Mouse (Mus musculus): ENCODE data around the gene Rbm47. TPM values are rescaled to one million over a fixed set of nuclear protein-coding genes. Genes with fewer than 3 reads are reported as not detected.

Rbm47 gene
- polyA plus RNA-seq, 1 experiment, result 24.9 TPM

DNA sequence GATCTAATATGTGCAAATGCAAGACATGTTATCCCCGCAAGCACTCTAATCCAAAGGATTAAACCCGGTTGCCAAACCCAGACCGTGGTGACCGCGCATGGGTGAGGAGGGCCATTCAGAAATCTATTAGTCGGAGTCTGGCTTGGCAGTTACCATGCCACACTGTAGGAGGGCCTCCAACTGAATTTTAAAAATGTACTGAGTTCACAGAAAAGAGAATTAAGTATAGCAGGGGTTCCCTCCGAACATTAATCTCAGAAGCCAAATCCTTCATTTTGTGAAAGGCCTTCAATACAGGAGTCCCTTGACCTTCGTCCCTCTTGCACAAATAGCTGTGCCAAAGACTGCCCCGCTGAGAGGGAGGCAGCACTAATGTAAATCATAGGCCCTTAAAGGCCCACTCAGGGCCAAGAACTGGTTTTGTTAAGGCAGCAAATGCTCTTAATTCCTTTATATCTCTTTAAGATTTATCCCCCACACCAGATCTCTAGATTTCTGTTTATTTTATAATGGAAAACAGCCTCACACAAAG is 16.4 kb downstream of the Rbm47 start:
- no peak for TF ChIP-seq CTCF (IDR thresholded peaks at IDR 0.05; ENCODE audit: control insufficient read depth, insufficient read depth, insufficient replicate concordance, low read depth, low read length)
- no peak for TF ChIP-seq POLR2A (IDR thresholded peaks at IDR 0.05; ENCODE audit: control insufficient read depth, low read depth, low read length)
- Histone ChIP-seq H3K27me3 (ENCODE audit: control insufficient read depth, insufficient read depth, low read length) (0 out of 2 replicates have a peak, but pooled peaks cover 2% of the 10 kb centered on the region), H3K4me1 (ENCODE audit: control insufficient read depth, insufficient read depth, low read length) (peaks cover under 1% of the 10 kb centered on the region; the same call in 1 of the 2 replicates), H3K4me3 (ENCODE audit: control insufficient read depth, low read depth, low read length) (no peak overlapping the region), H3K27ac (ENCODE audit: control insufficient read depth, insufficient read depth, low read depth, low read length) (no peak overlapping the region), H3K36me3 (ENCODE audit: control insufficient read depth, insufficient read depth, low read length) (no peaks in the 10 kb centered on the region)

DNA sequence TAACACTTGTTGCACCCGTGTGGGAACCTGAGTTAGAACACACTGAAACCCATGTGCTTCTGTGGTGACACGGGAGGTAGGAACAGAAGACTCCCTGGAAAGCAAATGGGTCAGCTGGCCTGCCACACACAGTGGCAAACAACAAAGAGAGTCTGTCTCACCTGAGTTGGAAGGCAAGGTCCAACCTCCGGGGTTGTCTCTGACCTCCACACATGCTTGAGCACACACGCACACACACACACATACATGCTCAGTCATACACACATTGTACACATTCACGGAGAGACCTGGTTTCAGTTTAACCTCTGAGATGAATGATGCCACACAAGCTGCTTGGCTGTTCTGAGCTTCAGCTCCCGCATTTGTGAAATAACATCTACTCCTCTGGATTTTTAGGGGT is 18.3 kb downstream of the Rbm47 start:
- H3K4me1 ChIP-seq (ENCODE audit: control insufficient read depth, insufficient read depth, low read length), result peaks cover 5% of the 10 kb centered on the region; the same call in 1 of the 2 replicates
- peaks cover 2% of the 10 kb centered on the region; the same call in 1 of the 2 replicates for H3K27me3 ChIP-seq (ENCODE audit: control insufficient read depth, insufficient read depth, low read length)
- H3K4me3 ChIP-seq (ENCODE audit: control insufficient read depth, low read depth, low read length), result no peak overlapping the region
- H3K36me3 ChIP-seq (ENCODE audit: control insufficient read depth, insufficient read depth, low read length), result no peaks in the 10 kb centered on the region
- H3K27ac ChIP-seq (ENCODE audit: control insufficient read depth, insufficient read depth, low read depth, low read length), result no peak overlapping the region
- TF ChIP-seq POLR2A (IDR thresholded peaks at IDR 0.05; ENCODE audit: control insufficient read depth, low read depth, low read length), result no peak
- TF ChIP-seq CTCF (IDR thresholded peaks at IDR 0.05; ENCODE audit: control insufficient read depth, insufficient read depth, insufficient replicate concordance, low read depth, low read length), result no peak

DNA sequence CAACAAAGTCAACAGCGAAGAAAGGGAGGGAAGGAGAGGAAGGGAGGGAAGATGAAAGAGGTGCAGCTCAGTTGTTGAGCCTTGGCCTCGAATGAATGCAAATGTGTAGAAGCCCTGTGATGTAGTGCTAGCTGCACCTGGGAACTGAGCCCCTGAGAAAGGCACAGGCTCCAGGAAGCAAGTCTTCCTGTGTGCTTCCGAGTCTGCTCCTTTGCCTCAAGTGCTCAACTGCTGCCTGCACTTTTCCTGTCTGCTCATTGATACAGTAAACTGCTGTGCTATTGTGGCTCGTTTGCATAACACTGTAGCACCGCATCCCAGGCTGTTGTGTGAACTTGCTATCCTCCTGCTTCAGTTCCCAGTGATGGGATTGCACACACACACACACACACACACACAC is 19.4 kb downstream of the Rbm47 start:
- Histone ChIP-seq H3K27ac (ENCODE audit: control insufficient read depth, insufficient read depth, low read depth, low read length) (no peak overlapping the region), H3K27me3 (ENCODE audit: control insufficient read depth, insufficient read depth, low read length) (peaks cover 2% of the 10 kb centered on the region)

DNA sequence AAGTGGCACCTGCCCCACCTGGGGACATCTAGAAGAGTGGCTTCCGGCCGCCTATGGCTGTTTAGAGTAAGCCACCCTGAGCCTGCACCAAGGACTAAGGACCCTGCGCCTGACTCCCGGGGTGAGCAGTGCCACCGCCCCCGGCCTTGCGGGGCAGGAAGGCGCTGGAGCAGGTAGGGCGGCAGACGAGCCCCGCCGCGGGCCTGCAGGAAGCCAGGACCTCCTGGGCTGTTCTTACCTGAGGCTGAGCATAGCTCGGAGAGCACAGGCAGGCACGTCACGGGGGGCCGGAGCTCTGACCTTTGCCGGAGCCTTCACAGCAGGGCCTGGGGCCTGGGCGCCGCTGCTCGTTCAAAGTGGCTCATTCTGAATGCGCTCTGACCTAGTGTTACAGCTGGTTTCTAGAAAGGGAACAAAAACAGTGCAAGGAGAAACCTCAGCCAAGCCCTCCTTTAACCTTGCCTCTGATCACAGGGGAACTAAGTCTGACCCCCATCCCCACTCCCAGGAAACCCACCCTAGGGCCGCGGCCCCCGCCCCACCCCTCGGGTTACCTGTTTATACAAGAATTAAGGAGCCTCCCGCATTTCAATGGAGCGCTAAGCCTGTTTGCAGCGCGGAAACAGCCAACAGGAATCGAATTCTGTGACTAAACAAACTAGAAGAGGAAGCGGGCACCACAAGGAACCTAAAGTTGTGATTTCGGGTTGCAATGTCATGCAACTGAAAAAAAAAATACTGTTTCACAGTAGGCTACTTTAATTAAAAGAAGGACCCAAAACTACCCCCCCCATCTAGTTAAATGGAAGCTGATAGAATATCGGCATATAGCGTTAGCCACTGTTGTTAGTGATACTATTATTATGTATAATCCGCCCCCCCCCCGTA is 21.4 kb downstream of the Rbm47 start:
- H3K4me3 ChIP-seq (ENCODE audit: control insufficient read depth, low read depth, low read length), result peak overlapping the region; percentile 66
- peaks cover 2% of the 10 kb centered on the region for H3K27me3 ChIP-seq (ENCODE audit: control insufficient read depth, insufficient read depth, low read length)
- no peak overlapping the region for H3K27ac ChIP-seq (ENCODE audit: control insufficient read depth, insufficient read depth, low read depth, low read length)
- H3K4me1 ChIP-seq (ENCODE audit: control insufficient read depth, insufficient read depth, low read length), result peaks cover 5% of the 10 kb centered on the region; the same call in 1 of the 2 replicates
- H3K36me3 ChIP-seq (ENCODE audit: control insufficient read depth, insufficient read depth, low read length), result no peaks in the 10 kb centered on the region
- TF ChIP-seq CTCF (IDR thresholded peaks at IDR 0.05; ENCODE audit: control insufficient read depth, insufficient read depth, insufficient replicate concordance, low read depth, low read length) (no peak), POLR2A (IDR thresholded peaks at IDR 0.05; ENCODE audit: control insufficient read depth, low read depth, low read length) (no peak)

More for the DNA sequence above, 19.4 kb downstream of the Rbm47 start:
- Histone ChIP-seq H3K36me3 (ENCODE audit: control insufficient read depth, insufficient read depth, low read length) (no peaks in the 10 kb centered on the region), H3K4me1 (ENCODE audit: control insufficient read depth, insufficient read depth, low read length) (peaks cover 5% of the 10 kb centered on the region; the same call in 1 of the 2 replicates), H3K4me3 (ENCODE audit: control insufficient read depth, low read depth, low read length) (no peak overlapping the region)
- TF ChIP-seq POLR2A (IDR thresholded peaks at IDR 0.05; ENCODE audit: control insufficient read depth, low read depth, low read length) (no peak), CTCF (IDR thresholded peaks at IDR 0.05; ENCODE audit: control insufficient read depth, insufficient read depth, insufficient replicate concordance, low read depth, low read length) (no peak)

DNA sequence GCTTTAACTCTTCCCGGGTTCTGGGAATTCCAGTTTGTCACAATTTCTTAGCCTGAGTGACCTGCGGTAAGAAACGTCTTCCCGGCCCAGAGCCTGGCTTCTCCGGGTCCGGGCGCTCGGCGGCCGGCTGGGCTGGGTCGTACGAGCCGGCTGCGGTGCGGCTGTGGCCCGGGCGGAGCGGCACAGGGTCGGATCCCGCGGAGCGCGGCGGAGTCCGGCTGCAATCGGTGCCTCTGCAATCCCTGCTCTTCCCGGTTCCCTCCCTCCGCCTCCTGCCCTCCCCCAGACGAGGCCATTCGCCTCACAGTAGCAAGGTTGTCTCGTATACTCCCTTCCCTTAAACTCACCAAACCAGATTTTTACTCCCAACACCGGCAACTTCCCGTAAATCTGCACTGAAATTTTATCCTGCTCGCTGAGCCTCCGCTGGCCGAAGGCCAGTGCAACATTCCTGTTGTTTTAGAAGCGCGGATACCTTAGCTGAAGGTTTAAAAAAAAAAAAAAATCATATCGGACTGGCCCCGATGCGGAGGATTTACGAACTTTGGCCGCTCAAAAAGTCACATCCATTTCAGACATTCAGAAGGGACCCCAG is 22.1 kb downstream of the Rbm47 start:
- Histone ChIP-seq H3K4me3 (ENCODE audit: control insufficient read depth, low read depth, low read length) (peak overlapping the region; percentile 66), H3K36me3 (ENCODE audit: control insufficient read depth, insufficient read depth, low read length) (no peaks in the 10 kb centered on the region), H3K27me3 (ENCODE audit: control insufficient read depth, insufficient read depth, low read length) (peaks cover 2% of the 10 kb centered on the region), H3K27ac (ENCODE audit: control insufficient read depth, insufficient read depth, low read depth, low read length) (no peak overlapping the region), H3K4me1 (ENCODE audit: control insufficient read depth, insufficient read depth, low read length) (peaks cover 5% of the 10 kb centered on the region; the same call in 1 of the 2 replicates)
- TF ChIP-seq POLR2A (IDR thresholded peaks at IDR 0.05; ENCODE audit: control insufficient read depth, low read depth, low read length) (no peak), CTCF (IDR thresholded peaks at IDR 0.05; ENCODE audit: control insufficient read depth, insufficient read depth, insufficient replicate concordance, low read depth, low read length) (no peak)

DNA sequence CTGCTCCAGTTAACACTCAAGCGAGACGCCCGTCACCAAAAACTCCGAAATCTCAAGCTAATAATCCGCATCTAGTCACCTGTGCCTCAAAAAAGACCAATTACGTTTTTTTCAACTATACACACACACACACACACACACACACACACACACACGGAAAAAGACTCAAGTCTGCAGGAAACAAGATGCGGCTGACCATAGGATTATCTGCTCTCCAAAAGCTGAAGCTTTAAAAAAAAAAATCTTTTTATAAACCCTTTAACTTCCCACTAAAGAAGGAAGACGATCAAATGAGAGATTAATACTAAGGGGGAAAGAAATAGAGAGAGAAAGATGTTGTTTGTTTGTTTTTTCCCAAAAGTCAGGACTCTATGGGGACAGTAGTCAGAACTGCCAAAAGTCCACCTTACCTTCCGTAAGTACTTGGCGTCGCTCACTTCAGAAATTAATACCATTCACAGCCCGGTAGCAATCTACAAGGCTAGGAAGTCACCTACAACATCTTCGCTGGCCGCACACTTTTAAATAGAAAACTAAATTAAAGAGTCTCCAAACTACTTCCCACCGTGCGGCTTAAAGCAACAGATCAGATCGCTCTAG is 22.7 kb downstream of the Rbm47 start:
- Histone ChIP-seq H3K36me3 (ENCODE audit: control insufficient read depth, insufficient read depth, low read length) (no peaks in the 10 kb centered on the region), H3K27ac (ENCODE audit: control insufficient read depth, insufficient read depth, low read depth, low read length) (peak overlapping the region; percentile 15; the same call in 1 of the 2 replicates), H3K4me1 (ENCODE audit: control insufficient read depth, insufficient read depth, low read length) (peaks cover 5% of the 10 kb centered on the region; the same call in 1 of the 2 replicates), H3K4me3 (ENCODE audit: control insufficient read depth, low read depth, low read length) (peak overlapping the region; percentile 66), H3K27me3 (ENCODE audit: control insufficient read depth, insufficient read depth, low read length) (peaks cover 2% of the 10 kb centered on the region)
- TF ChIP-seq CTCF (IDR thresholded peaks at IDR 0.05; ENCODE audit: control insufficient read depth, insufficient read depth, insufficient replicate concordance, low read depth, low read length), result no peak
- TF ChIP-seq POLR2A (IDR thresholded peaks at IDR 0.05; ENCODE audit: control insufficient read depth, low read depth, low read length), result no peak
